Mouse (Mus musculus): ENCODE data around the gene Gab3.

DNA sequence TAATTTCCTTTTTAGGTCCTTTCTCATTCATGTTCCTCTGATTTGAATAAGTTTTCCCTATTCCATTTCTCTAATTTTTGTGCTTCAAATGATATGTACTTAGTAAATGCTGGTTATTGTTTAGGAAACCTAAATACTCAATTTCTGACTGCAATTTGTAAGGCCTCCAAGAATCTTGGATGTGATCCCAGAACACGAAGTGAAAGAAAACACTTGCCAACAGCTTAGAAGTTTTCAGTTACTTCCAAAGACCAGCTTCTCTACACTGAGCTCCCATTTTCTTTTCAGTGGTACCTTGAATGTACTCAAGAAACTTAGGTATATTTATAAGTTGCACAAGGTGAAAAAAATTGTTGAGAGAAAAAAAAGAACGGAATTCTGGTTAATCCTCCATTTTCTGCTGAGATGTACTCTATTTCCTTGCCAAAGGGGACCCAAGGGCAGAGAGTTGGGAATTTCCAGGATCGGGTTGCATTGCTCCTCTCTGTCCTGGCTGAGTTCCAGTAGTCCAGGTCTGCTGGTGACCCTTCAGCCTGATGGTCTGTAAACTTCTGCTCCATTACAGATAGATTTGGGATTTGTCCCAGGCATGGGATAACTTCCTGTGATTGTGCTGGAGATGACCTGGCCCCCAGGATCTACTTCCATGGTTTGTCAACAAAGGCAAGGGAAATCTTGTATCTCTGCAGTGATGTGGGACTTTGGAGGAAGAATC, 38.2 kb downstream of the Gab3 start:
- TF ChIP-seq CTCF (IDR thresholded peaks at IDR 0.05; ENCODE audit: borderline replicate concordance, extremely low read depth, insufficient read depth, insufficient read length), result no peak
- no peak for TF ChIP-seq POLR2A (IDR thresholded peaks at IDR 0.05; ENCODE audit: borderline replicate concordance, extremely low read depth, insufficient read depth, insufficient read length, poor library complexity, severe bottlenecking)

All from brain, embryonic 14.5 days (tissue).